Mouse (Mus musculus): ENCODE measurements around the gene 1700017D01Rik.

DNA sequence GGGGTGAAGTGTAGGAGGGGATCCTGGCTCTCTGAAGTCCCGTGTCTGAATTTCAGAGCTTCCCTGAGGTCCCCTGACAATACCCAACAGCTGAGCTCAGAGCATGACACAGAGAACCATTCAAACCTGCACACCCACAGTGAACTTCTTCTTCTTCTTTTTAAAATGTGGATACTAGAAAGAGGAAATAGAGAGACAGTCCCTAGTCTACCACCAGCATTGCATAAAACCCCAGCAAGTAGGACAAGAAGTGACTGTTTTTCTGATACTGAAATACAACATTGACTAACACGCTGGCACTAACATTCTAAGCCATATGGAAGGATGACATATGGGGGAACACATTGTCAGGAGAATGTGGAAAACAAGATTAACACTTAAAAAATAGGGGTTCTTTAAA lies 11.3 kb downstream of the 1700017D01Rik start:
- no peak for TF ChIP-seq CTCF (IDR thresholded peaks at IDR 0.05; ENCODE audit: insufficient read depth, low read length)
- TF ChIP-seq POLR2A (IDR thresholded peaks at IDR 0.05; ENCODE audit: borderline replicate concordance, extremely low read depth, low read depth, low read length), result no peak

Measured in lung, adult 2 months (tissue).